Mouse (Mus musculus): ENCODE measurements around the gene Tmod3. TPM values are rescaled to one million over a fixed set of nuclear protein-coding genes. Genes with fewer than 3 reads are reported as not detected.
A peak's percentile ranks its signal among the peaks of the same experiment; 100 is the strongest.
"Not testable (repeated sequence)": the region's sequence is repeated elsewhere in the genome, so short reads cannot be mapped to it uniquely, and the experiment has no call there.

The Tmod3 gene
- polyA plus RNA-seq, 1 experiment from 2014 or later: 85.5 TPM

DNA sequence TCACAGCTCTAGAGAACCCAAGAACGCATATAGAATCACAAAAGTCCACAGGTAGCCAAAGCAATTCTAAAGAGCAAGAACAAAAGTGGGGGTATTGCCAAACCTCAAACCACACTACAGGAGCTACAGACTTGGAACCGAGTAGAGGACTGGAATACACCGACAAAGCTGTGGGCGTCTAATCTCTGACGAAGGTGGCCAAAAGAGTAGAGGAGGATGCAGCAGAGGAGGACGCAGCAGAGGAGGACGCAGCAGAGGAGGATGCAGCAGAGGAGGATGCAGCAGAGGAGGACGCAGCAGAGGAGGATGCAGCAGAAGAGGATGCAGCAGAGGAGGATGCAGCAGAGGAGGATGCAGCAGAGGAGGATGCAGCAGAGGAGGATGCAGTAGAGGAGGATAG is 38.5 kb downstream of the Tmod3 start:
- WGBS: 95% methylated on average over 8 of the region's 8 CpGs
- Histone ChIP-seq H3K4me1 (peaks cover 20% of the 10 kb centered on the region), H3K27me3 (ENCODE audit: poor library complexity, severe bottlenecking) (no peaks in the 10 kb centered on the region)

DNA sequence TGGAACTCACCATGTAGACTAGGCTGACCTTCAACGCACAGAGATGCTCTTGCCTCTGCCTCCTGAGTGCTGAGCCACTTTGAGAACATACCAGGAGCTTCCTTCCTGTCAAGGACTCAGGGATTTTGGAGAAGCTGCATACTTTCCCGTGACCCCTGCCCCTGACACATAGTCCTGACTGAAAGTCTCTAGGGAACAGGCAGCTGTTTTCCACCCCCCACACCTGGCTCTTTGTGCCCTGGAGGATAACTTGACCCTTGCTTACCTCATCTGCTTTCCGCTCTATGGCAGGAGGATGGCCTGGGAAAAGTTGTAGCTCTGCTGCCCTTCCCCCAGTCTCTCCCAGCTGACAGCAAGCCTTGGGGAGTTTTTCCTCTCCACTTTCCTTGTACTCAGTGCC is 41.7 kb downstream of the Tmod3 start:
- WGBS: 71% methylated on average over 3 of the region's 3 CpGs
- Histone ChIP-seq H3K9me3 (no peaks in the 10 kb centered on the region), H3K27ac (no peak overlapping the region), H3K4me3 (no peak overlapping the region), H3K36me3 (replicated peaks) (peaks cover 42% of the 10 kb centered on the region), H3K4me1 (peaks cover 10% of the 10 kb centered on the region; the same call in 1 of the 2 replicates), H3K27me3 (ENCODE audit: poor library complexity, severe bottlenecking) (no peaks in the 10 kb centered on the region)
- no peak for DNase-seq (ENCODE audit: extremely low spot score, low spot score)

More for the DNA sequence above, 38.5 kb downstream of the Tmod3 start:
- DNase-seq (ENCODE audit: extremely low spot score, low spot score): no peak
- H3K27ac ChIP-seq: no peak overlapping the region
- H3K9me3 ChIP-seq: no peaks in the 10 kb centered on the region
- H3K4me3 ChIP-seq: no peak overlapping the region
- peaks cover 15% of the 10 kb centered on the region for H3K36me3 ChIP-seq (replicated peaks)

DNA sequence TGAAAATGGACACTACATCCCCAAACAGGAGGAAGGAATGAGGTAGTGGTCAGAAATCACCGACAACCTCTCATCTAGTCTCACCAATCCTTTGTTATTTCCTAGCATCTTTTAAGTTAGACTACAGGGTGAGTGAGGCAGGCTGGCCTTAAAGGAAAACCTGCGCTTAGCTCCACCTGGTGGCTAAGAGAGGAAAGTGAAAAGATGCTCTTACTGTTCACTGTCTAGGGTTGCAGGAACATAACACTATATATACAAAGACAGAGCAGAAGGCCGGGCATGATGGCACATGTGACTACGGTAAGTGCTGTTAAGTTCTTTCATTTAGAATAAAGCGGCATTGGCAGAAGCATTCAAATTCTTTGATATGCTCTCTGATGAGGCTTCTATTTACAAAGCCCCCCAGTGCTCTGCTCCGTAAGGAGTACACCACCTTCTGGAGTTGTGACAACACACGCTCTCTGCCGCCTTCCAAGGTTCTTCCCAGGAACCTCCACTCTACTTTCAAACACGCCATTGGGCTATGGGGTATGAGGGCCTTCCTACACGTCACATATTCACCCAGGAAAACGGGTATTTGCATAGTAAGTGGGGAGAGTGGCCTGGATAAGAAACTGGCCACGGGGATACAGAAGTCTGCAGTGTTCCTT is 43.9 kb downstream of the Tmod3 start:
- H3K4me3 ChIP-seq: no peak overlapping the region
- H3K9me3 ChIP-seq: no peaks in the 10 kb centered on the region
- 67% methylated on average over 12 of the region's 12 CpGs for WGBS
- no peaks in the 10 kb centered on the region for H3K27me3 ChIP-seq (ENCODE audit: poor library complexity, severe bottlenecking)
- peaks cover 10% of the 10 kb centered on the region; the same call in 1 of the 2 replicates for H3K4me1 ChIP-seq
- no peak overlapping the region for H3K27ac ChIP-seq
- H3K36me3 ChIP-seq (replicated peaks): peaks cover 50% of the 10 kb centered on the region
- DNase-seq (ENCODE audit: extremely low spot score, low spot score): peak; percentile 33

DNA sequence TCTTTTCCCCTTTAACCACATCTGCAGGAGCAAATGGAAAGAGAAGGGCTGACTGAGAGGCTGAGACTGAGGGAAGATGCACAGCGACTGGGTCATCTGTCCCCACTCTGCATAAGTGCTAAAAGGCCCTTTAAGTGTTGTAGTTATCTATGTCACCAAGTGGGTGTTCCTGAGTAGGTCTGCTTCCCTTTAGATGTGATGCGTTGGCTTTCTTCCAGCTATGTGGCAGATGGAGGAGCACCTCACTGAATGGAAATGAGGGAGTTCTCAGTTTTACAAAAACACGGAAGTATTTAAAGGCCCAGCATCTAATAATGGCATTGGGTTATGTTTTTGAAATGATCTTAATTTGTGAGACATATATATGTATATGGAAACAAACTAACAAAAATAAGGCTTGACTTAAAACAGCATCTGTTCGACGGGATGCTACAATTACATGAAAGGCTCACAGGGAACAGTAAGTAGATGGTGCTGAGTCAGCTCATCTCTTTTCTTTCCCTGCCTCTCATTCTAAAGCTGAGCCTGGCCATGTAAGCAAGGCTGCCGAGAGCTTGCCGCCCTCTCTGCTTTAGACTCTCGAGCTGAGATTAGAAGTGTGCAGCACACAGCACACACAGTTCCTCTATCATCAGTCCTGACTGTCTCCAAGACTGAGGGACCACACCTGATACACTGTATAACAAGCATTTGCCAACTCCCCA is 48.1 kb downstream of the Tmod3 start:
- H3K36me3 ChIP-seq (replicated peaks): peaks cover 80% of the 10 kb centered on the region
- no peak overlapping the region for H3K4me3 ChIP-seq
- H3K4me1 ChIP-seq: no peaks in the 10 kb centered on the region
- H3K27me3 ChIP-seq (ENCODE audit: poor library complexity, severe bottlenecking): no peaks in the 10 kb centered on the region
- H3K27ac ChIP-seq: no peak overlapping the region
- 91% methylated on average over 8 of the region's 8 CpGs for WGBS
- H3K9me3 ChIP-seq: no peaks in the 10 kb centered on the region
- no peak for DNase-seq (ENCODE audit: extremely low spot score, low spot score)

DNA sequence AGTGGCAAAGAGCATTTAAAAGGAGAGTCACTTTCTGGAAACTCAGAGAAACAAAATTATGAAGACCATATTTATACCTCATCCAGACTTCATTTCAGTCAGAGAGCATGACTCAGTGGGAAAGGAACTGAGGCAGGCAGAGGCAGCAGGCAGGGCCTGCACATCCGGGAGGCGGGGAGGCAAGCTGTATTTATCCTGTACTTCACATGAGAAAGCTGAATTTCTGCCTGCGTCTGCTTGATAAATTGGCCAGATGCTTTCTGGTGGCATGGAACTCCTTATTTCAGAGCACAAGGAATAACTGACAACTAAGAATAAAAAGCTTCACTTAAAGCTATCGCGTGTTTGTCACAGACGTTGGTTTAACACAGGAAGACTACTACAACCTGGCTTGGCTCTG is 55.1 kb downstream of the Tmod3 start:
- no peak overlapping the region for H3K27ac ChIP-seq
- H3K4me1 ChIP-seq: no peaks in the 10 kb centered on the region
- peaks cover 76% of the 10 kb centered on the region for H3K36me3 ChIP-seq (replicated peaks)
- no peaks in the 10 kb centered on the region for H3K9me3 ChIP-seq
- 96% methylated on average over 6 of the region's 6 CpGs for WGBS
- H3K27me3 ChIP-seq (ENCODE audit: poor library complexity, severe bottlenecking): no peaks in the 10 kb centered on the region
- no peak overlapping the region for H3K4me3 ChIP-seq
- no peak for DNase-seq (ENCODE audit: extremely low spot score, low spot score)

DNA sequence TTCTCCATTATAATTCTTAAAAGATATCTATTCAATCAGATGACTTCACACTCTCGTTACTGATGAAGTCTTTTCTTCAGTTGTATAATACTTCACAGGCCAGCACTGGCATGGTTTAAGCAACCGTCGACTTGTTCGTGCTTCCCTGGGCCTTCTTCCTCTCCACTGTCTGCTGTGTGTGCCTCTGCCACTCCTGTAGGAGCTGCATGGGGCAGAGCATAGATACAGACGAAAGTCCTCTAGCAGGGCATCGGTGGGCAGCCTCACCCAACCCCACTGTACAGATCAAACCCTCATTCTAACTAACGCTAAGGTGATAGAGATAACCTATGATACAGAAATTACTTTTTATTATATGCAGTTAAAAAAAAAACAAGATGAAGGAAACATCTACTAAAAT is 60.9 kb downstream of the Tmod3 start:
- H3K36me3 ChIP-seq (replicated peaks): peaks cover 48% of the 10 kb centered on the region

DNA sequence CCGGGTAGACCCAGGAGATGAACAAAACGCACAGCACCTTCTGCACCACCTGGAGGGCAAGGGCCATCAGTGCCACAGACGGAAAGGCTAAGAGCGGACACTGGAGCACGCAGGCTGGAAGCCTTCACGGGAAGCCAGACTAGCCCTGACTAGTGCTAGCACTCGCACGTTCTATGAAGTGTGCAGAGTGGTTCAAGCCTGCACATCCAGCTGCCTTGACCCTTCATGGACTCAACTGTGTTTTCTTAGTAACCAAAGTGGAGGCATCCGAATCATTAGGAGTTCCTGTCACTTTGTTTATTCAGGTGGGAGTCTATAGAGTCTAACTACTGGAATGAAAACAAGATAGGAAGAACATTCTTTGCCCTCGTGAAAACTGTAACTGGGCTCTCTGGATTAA is 63.5 kb downstream of the Tmod3 start:
- WGBS: 69% methylated on average over 10 of the region's 10 CpGs
- no peak for DNase-seq (ENCODE audit: extremely low spot score, low spot score)
- H3K27me3 ChIP-seq (ENCODE audit: poor library complexity, severe bottlenecking): no peaks in the 10 kb centered on the region
- H3K4me3 ChIP-seq: no peak overlapping the region
- no peaks in the 10 kb centered on the region for H3K4me1 ChIP-seq
- 0 out of 2 replicates have a peak overlapping the region, but pooled peaks have one; percentile 5 for H3K27ac ChIP-seq
- peaks cover 29% of the 10 kb centered on the region for H3K36me3 ChIP-seq (replicated peaks)
- H3K9me3 ChIP-seq: no peaks in the 10 kb centered on the region; the same call in 1 of the 2 replicates

More for the DNA sequence above, 60.9 kb downstream of the Tmod3 start:
- Histone ChIP-seq H3K4me3 (no peak overlapping the region), H3K27ac (no peak overlapping the region), H3K27me3 (ENCODE audit: poor library complexity, severe bottlenecking) (no peaks in the 10 kb centered on the region), H3K4me1 (no peaks in the 10 kb centered on the region), H3K9me3 (no peaks in the 10 kb centered on the region; the same call in 1 of the 2 replicates)
- 93% methylated on average over 7 of the region's 7 CpGs for WGBS
- no peak for DNase-seq (ENCODE audit: extremely low spot score, low spot score)

DNA sequence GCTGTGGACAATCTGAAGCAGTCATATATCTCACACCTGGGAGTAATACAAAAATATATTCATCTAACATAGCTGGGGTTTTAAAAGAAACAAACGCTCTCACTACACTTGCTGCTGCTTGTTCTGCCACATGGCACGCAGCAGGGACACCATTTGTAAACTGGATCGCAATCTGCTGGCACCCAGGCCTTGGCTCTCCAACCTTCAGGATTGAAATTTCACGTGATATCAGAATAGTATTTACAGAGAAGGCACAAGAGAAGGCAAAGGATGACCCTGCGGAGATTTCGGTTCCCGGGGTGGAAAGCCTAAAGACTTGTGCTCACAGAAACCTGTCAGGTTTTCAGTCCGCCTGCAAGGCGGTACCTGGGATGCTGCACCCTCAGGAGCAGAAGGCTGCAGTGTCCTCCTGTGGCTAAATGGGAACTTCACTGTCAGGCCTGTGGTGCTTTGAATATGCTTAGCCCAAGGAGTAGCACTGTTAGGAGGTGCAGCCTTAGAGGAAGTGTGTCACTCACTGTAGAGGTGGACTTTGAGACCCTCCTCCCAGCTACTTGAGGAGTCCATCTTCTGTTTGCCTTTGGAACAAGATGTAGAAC is 65.0 kb downstream of the Tmod3 start:
- Histone ChIP-seq H3K36me3 (replicated peaks) (peaks cover 22% of the 10 kb centered on the region), H3K9me3 (no peaks in the 10 kb centered on the region; the same call in 1 of the 2 replicates), H3K4me1 (no peaks in the 10 kb centered on the region), H3K27ac (no peak overlapping the region), H3K4me3 (no peak overlapping the region), H3K27me3 (ENCODE audit: poor library complexity, severe bottlenecking) (no peaks in the 10 kb centered on the region)
- 85% methylated on average over 9 of the region's 9 CpGs for WGBS
- no peak for DNase-seq (ENCODE audit: extremely low spot score, low spot score)

DNA sequence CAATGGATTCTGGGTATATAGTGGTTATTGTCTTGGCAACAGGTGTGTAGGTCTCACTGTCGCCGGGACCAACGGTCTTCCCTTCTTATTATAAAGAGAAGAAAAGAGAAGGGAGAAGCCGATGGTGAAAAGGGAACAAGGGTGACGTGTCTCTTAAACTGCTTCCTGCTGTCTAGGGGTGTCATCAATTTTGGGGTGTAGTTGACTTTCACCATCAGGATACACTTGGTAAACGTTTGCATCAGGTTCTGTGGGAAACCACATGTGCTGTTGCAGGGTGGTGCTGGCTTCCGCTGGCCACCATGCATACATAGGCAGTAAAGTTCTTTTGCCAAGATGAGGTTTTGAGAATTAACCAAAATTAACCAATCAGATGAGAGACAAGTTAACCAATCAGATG is 71.2 kb downstream of the Tmod3 start:
- H3K4me3 ChIP-seq; H3K36me3 ChIP-seq (replicated peaks); H3K4me1 ChIP-seq; DNase-seq (ENCODE audit: extremely low spot score, low spot score); H3K27ac ChIP-seq; H3K9me3 ChIP-seq; H3K27me3 ChIP-seq (ENCODE audit: poor library complexity, severe bottlenecking): not testable (repeated sequence)
- 89% methylated on average over 7 of the region's 7 CpGs for WGBS

DNA sequence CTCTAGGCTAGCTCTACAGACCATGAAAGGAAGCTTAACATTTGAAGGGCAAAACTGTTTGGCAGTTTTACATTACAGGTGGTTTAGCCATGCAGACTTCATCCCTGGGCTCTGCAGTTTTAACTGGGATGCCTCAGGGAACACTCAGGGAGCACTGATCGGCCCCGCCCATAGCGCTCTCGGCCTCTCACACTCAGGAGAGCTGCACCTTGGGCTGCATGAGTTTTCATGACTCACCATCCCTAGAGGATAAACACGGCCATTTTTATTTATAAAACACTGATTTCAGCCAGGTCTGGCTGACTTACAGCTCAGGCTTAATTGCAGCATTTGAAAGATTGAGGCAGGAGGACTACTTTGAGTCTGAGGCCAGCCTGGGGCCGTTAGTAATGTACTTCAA is 74.2 kb downstream of the Tmod3 start:
- peaks cover 16% of the 10 kb centered on the region for H3K36me3 ChIP-seq (replicated peaks)
- H3K4me3 ChIP-seq: no peak overlapping the region
- no peaks in the 10 kb centered on the region for H3K4me1 ChIP-seq
- H3K27me3 ChIP-seq (ENCODE audit: poor library complexity, severe bottlenecking): no peaks in the 10 kb centered on the region
- H3K27ac ChIP-seq: no peak overlapping the region
- WGBS: 93% methylated on average over 6 of the region's 6 CpGs
- DNase-seq (ENCODE audit: extremely low spot score, low spot score): no peak
- peaks cover 5% of the 10 kb centered on the region for H3K9me3 ChIP-seq

DNA sequence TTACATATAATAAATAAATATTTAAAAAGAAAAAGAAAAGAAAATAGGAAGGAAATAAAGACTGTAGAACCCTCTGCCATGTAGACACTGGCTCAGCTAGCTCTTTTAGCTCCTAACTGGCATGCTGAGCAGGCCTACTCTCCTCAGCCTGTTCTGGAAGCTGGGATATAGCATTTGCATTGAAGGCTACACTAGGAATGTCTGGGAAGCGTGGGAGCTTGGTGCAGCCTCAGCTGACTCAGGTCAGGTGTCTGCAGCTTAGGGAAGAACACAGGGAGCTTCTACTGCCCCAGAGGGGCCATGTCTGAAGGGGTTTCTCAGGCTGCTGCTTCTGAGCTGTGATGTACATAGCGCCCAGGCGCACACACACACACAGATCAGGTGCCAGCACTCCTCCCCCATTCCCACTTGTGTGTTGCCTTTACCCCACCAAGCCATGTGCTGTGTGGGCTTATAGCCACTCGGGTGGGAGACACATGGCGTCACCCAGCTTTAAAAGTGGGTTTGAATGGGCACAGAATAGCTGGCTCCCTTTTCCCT is 78.9 kb downstream of the Tmod3 start:
- DNase-seq (ENCODE audit: extremely low spot score, low spot score): no peak
- H3K27me3 ChIP-seq (ENCODE audit: poor library complexity, severe bottlenecking): no peaks in the 10 kb centered on the region
- H3K27ac ChIP-seq: peak overlapping the region; percentile 26; the same call in 1 of the 2 replicates
- 92% methylated on average over 5 of the region's 5 CpGs for WGBS
- H3K4me3 ChIP-seq: no peak overlapping the region
- peaks cover 14% of the 10 kb centered on the region for H3K36me3 ChIP-seq (replicated peaks)
- no peaks in the 10 kb centered on the region for H3K9me3 ChIP-seq
- peaks cover 4% of the 10 kb centered on the region; the same call in 1 of the 2 replicates for H3K4me1 ChIP-seq

DNA sequence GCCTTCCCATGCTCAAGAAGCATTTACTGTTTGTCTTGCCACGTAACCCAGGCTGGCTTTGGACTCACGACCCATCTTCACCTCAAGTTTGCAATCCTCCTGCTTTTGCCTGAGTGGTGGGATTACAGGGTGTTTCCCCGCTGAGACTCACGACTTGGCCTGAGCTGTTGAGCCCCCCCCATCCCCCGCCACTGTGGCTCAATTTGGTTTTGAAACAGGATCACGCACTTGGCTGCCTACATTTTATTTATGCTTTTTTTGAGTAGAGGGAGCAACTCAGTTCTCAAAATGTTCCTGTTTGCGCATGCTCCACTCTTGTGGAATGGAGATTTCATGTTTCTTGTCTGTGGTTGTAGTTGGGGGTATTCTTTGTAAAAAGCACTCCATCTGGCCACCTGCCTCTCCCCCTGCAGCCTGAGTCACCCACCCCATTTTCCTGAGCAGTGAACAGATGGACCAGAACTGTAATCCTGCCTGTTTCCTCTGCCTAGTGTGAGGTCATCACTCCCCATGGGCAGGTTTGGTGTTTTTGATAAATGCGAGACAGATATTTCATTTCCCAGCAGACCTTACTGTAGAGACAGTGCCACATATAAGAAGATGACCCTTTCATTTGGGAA is 80.2 kb downstream of the Tmod3 start:
- H3K9me3 ChIP-seq: no peaks in the 10 kb centered on the region
- peaks cover 22% of the 10 kb centered on the region for H3K36me3 ChIP-seq (replicated peaks)
- no peak overlapping the region for H3K4me3 ChIP-seq
- peaks cover 4% of the 10 kb centered on the region; the same call in 1 of the 2 replicates for H3K4me1 ChIP-seq
- 69% methylated on average over 8 of the region's 8 CpGs for whole genome bisulfite sequencing
- DNase-seq (ENCODE audit: extremely low spot score, low spot score): no peak
- 0 out of 2 replicates have a peak overlapping the region, but pooled peaks have one; percentile 6 for H3K27ac ChIP-seq
- H3K27me3 ChIP-seq (ENCODE audit: poor library complexity, severe bottlenecking): no peaks in the 10 kb centered on the region
